Mouse (Mus musculus): ENCODE results near the gene Tarsl2. TPM values are rescaled to one million over a fixed set of nuclear protein-coding genes. Genes with fewer than 3 reads are reported as not detected.

Gene Tarsl2
- total RNA-seq, 1 experiment from 2014 or later, result 26.0 TPM

DNA sequence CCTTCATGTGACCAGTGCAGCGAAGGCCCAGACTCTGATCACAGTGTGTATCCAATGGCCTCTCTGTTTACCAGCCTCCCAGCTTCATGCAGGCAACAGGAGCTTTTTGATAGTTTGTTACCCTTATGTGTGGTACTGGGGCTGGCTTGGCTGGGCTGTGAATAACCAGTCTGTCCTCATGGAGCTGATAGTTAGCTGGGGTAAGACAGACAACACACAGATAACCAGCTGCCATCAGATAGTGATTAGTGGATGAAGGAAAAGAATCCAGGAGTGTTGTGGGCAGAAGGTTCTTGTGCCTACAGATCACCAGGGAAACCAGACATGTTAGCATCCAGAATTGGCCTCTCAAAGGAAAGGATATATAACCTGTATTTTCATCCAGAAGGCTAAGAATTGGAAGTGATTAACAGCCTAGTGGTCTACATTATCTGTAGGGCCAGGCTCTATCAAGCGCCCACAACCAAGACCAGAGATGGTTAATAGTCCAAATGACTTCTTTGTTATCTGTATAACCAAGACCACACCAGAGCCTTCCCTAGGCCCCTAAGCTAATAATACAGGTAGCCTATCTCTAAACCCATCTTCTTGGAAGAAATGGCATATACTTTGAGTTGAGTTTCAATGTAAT is 12.9 kb downstream of the Tarsl2 start:
- DNase-seq, result no peak

DNA sequence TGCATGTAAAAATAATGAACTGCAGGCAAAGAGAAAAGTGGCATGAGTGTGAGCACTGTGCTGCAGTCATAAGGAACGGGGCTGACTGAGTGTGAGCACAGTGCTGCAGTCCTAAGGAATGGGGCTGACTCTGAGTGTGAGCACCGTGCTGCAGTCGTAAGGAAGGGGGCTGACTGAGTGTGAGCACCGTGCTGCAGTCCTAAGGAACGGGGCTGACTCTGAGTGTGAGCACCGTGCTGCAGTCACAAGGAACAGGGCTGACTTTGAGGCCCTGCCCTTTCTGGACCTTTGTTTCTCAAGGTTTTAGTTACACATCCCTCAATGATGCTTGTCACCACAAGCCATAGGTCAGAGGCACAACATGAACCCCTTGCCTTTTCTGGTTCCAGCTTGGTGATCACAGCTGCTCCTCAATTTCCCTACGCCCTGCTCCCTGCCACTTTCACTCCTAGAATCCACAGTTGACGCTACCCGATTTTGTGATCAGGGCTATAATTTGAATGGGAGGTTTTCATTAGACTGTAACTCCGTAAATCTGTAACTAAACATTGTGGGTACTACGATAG is 18.6 kb downstream of the Tarsl2 start:
- no peak for DNase-seq

DNA sequence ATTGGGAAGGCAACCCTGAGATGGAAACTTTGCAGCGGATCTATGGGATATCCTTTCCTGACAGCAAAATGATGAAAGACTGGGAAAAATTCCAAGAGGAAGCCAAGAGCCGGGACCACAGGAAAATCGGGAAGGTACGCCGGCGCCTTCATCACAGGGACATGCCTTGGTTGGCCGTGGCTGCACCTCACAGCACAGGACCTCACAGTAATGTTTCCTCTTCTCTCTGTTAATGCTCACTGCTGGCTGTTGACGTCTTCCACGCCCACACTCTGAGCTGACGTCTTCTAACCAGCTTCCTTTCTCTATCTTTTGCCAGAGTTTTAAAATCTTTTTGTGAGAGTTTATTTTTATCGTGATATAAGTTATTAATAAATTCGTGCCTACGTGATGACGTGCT is 19.2 kb downstream of the Tarsl2 start:
- DNase-seq, result no peak

DNA sequence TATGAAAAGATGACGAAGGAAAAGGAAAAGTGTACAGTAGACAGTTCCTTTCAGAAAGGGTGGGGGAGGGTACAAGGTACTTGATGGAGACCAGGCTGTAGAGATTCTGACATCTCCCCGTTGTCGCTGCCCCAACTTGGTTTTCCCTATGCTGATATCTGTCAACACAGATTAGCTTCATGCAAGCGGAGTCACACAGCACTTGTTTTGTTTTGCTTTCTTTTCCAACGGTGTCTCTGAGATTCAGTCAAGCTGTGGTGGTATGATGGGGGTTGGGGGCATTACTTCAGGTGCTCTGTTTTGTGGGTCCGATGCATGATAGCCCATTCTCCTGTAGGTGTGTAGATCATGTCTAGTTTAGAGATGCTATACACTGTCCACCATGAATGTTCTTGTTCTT is 22.8 kb downstream of the Tarsl2 start:
- DNase-seq, result no peak

DNA sequence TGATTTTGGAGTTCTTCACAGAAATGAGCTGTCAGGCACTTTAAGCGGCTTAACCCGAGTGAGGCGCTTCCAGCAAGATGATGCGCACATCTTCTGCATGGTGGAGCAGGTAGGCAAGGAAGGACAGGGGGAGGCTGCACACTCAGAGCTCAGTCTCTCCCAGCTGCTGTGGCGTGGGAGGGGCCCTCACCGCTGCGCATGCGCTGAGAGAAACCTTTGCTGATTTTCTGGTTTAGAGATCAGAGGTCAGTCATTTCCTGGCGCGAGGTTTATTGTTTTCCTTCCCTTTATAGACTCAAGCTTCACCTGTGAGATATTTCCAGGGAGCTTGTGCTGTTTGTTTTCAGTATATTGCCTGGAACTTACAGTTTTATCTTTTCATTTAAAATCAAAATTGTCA is 33.4 kb downstream of the Tarsl2 start:
- no peak for DNase-seq

DNA sequence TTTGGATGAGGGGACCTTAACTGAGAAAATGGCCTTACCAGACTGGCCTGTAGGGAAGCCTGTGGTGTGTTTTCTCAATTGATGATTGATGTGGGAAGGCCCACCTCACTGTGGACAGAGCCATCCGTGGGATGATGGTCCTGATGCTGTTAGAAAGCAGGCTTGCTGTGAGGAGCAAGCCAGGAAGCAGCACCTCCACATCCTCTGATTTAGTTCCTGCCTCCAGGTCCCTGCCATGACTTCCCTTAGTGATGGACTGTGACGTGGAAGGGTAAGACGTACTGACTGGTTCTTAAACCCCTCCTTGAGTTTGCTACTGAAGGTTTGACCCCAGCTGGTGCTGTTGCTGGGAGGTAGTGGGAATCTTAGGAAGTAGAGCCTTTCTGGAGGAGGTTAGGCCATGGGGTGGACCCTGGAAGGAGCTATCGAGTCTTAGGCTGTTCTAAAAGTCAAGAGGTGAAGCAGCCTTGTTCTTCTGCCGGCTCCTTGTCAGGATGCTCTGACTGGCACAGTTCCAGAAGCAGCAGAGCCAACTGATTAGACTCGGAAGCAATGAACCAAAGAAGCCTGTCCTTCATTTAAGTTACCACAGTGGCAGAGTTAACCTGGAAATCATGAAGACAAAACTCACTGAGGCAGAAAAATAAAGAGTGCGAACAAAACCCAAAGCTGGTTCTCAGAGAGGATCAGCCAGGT is 34.4 kb downstream of the Tarsl2 start:
- no peak for DNase-seq

DNA sequence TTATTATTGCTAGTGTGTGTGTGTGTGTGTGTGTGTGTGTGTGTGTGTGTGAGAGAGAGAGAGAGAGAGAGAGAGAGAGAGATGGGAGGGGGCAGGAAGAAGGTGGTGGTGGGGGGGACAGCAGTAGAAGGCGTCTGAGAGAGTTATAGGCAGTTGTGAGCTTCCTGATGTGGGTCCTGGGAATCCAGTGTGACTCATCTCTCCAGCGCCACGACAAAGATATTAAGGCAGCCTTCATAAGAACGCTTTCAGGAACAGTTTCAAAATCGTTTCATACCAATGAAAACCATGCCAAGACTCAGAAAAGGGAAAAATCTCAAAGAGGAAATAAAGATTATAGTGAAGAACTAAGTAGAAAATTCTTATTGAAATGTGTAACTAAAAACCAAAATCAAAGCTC is 36.5 kb downstream of the Tarsl2 start:
- DNase-seq, result peak; percentile 17

DNA sequence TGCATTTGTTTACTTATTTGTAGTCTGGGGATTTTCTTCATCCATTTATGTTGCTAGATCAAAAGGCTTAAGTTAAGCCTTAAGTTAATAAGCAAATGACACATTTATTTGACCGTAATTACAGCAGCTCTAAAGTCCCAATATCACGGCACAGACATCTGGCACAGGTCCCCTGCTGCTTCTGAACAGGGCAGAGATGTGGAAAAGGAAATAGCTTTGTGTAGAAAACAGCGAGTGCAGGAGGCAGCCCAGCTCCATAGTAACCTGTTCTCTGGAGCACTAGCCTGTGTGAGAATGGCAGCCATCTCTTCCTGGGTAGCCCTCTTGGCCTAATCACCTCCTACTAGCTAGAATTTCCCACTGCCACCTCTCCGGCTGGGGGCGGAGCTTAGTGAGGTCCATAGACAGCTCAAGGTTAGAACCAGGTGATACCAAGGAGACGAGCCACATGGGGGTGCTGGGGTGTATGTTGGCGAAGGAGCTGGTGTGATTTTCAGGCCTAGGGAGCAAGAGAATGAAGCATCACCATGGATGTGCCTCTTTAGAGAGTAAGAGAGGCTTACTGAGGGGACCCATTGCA is 39.6 kb downstream of the Tarsl2 start:
- no peak for DNase-seq

DNA sequence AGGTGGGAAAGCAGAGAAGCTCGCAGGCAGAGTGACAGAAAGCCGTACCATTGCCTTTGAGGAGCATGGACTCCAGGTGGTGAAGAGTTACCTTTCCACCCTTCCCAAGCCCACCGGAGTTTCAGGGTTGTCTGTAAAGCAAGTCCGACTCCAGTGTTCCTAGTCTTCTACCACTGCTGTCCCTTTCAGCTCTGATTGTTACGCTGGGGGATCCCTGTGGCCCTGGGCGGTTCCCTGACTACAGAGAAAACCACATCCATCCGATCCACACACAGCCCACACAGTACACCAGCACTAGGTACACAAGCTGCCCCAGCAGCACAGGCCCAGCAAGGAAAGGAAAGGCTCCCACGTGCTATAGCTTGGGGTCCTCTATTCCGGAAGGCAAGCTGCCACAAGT is 42.0 kb downstream of the Tarsl2 start:
- DNase-seq, result no peak

DNA sequence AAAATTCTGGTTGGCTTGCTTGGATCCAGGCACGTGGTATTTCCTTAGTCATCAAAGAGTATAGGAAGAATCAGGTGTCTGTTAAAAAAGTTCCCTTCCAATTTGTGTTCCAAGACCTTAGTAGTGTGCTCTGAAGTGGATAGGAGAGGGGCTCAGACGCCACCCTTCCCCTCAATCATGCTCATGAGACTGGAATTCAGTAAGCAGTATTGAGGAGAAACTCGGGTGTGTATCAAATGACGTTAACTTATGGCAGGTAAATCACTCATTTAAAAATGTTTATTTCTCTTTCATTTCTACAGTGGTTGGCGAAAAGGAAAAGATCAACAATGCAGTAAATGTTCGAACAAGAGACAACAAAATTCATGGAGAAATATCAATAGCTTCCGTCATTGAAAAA is 46.2 kb downstream of the Tarsl2 start, which contains the start of gene Tm2d3:
Tm2d3 (plus strand) TSS at position 301 of the 400 bp plus-strand sequence.
- DNase-seq, result no peak

DNA sequence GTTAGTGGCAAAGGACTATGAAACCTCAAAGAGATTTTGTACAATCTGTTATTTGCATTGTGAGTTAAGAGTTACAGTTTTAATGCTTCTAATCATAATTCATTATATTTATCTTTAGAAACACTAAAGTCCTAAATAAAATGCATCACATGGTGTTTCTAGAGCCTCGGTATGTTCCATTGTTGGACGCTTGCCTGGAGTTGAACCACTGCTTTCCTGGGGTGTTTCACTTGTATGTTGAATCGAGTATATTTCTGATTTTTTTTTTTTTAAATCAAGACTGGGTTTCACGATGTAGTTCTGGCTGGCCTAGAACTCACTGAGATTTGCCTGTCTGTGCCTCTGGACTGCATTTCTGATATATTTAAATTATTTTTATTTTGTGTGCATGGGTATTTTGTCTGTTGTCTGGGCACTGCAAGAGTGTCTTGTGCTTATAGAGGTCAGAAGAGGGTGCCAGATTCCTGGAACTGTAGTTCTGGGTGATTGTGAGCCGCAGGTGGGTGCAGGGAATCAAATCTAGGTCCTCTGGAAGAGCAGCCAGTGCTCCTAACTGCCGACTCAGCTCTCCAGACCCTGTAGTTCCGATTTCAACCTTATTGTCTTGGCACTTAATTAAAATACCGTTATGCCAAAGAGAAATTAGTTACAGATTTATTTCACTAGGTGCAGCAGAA is 47.4 kb downstream of the Tarsl2 start:
- DNase-seq, result no peak

DNA sequence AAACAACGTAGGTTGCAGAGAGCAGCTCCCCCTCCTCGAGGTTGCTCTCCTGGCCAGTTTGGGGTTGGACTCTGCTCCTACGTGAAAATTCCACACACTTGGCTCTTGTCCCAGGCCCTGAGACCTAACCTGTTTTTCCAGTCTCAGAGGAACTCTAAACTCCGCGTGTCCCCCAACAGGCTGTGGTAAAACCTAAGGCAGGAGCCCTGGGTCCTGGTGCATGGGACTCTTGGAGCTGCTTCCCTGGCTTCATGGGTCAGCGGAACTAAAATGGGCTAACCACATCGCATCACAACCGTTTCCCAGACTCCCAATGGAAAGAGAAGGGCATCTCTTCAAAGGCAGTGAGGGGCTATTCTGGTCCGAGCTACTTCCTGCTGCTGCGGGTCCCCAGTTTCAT is 48.2 kb downstream of the Tarsl2 start:
- no peak for DNase-seq

DNA sequence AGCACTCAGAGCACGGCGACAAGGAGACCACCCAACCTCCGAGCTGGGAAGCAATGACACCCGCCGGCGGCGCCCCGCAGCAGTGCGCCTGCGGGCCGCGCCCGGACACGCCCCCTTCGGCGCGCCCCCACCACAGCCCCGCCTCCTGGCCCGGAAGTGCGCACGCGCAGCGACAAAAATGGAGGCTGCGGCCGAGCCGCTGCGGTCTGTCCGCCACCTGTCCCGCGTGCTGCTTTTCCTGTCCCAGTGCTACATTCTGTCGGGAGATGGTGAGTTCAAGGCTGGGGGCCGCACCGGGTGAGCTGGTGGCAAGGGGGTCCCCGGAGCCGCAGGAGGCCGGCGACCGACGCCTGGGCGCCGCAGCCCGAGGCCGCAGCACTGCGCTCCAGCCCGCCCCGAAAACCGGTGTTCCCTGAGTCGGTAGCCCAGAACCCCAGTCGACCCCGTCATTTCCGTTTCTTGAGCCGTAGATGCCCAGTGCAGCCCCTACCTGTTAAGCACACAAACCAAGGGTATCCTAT is 48.7 kb downstream of the Tarsl2 start:
- peak; percentile 93 for DNase-seq

DNA sequence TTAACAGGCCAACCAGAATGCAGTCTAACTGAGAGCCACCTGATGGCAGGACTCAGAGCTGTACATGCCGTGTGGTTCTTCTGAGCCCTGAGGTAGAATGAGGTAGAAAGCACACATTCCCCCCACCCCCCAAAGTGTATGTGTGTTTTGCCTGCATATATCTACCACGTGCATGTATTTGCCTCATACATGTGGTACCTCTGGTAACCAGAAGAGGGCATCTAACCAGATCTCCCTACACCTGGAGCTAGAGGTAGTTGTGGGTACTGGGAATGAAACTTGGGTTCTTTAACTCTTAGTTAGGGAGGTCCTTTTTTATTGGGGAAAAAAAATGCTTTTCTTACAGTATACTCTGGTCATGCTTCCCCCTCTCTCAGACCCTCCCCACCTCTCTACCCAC is 51.8 kb downstream of the Tarsl2 start:
- no peak for DNase-seq

DNA sequence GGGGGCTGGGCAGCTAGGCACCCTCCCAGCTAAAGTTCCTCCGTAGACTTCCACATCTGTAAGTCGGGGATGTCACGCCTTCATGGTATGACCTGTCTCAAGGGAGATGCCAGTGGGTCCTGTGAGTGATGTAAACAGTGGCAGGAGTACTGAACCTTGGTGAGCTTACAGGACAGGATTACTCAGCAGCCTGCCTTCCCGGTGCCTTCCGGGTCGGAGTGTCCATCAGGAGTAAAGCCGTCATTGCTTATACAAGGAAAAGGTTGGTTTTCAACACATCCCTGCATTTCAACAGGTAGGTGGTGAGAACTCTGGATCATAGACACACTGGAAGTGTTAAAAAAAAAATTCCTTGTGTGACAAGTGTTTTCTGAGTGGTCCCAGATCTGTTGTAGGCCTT is 57.4 kb downstream of the Tarsl2 start:
- DNase-seq, result no peak

DNA sequence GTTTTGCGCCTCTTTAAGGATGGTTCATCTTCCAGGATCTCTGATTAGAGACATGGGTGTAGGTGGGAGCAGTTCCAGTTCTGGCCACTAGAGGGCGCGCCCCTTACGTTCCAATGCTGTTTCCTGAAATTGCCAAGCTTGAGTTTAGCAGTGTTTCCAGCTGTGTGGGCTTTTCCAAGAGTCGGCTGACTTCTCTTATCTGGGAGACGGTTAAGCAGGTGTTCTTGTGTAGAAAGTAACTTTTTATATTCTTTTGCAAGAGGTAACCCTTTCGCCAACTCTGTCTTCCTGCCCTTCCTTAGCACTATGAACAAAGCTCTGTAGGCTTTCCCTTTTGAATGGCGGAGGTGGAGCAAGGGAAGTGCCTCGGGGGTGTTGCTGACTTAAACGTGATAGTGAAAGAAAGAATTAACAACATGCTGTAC is 60.1 kb downstream of the Tarsl2 start:
- peak; percentile 86 for DNase-seq

DNA sequence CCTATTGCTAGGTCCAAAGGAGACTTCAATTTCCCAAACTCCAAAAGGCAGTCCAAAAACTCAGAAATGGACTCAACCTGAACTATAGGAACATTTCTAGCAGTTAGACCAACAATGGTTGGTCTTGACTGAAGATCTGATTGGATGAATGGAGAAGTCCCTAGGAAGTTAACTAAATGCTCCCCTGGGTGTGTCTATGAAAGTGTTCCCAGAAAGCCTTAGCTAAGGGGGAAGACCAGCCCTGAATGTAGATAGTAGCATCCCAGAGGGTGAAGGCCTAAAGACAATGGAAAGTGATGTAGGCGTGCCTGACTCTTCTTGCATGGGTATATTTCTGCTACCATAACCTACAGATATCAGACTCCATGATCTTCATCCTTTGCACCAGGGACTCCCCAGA is 63.8 kb downstream of the Tarsl2 start:
- no peak for DNase-seq

DNA sequence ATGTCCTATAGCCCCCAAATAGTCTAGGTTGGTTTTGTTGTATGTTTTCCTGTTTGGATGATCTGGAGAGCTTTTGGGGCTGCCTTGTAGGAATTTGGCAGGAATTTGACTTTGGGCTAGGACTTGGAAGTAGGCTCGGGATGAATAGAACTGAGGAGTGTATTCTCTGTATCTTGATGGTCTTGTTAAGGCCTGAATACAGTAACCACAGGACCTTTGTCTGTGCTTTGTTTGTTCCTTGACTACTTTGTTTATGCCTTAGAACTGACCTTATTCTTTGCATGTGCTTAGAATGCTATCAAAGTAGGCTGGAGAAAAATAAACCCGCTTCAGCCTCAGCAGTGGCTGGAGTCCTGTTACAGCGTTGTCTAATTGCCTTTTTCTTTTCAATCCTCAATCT is 65.6 kb downstream of the Tarsl2 start:
- DNase-seq, result no peak

DNA sequence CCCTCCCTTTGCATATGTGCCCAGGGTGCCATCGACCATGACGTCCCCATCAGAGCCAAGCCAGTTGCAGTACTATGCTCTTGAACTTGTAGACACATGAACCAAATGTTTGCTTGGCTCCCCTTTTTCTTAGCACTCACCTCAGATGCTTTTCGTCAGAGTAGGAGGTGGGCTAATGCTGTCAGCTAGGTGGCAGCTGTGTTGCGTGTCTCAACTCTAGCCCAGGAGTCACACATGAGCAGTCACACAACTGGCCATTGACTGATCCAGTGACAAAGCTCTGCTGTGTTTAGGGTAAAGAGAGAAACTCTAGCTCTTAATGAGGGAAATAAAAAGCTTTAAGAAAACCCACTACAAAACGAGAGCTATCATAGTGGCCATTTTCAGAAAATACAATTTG is 69.1 kb downstream of the Tarsl2 start:
- DNase-seq, result no peak

DNA sequence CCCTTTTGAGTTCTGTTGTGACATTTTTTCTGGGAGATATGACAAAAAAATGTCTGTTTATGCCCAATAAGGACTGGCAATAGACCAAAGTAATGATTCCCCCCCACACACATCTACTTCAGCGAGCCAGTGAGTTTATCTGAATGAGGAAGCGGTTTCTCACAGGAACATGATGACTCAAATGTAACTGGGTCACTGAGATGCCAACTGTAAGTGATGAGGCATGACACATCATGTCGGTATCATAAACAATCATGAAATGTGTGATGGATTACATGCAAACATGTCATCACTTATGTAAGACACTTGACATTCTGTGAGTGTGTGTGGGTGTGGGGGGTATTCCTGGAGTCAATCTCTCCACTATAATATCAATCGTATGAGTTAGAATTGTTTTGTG is 69.6 kb downstream of the Tarsl2 start:
- DNase-seq, result peak; percentile 15

DNA sequence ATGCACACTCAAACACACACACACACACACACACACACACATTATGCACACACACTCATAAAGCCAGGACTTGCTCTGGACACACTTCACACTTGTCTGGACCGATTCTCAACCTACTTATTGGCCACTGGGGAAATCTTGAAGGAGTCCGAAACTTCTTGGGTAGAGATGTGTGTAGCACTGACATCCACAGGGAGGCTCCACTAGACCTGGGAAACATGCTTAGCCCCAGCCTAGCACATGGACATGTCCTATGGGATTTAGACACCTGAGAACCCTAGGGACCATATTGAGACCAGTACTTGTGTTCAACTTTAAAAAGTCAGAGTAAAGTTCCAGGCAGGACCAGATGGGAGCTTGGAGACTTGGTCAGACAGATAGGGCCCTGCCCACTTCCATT is 89.3 kb downstream of the Tarsl2 start:
- DNase-seq, result peak; percentile 24

DNA sequence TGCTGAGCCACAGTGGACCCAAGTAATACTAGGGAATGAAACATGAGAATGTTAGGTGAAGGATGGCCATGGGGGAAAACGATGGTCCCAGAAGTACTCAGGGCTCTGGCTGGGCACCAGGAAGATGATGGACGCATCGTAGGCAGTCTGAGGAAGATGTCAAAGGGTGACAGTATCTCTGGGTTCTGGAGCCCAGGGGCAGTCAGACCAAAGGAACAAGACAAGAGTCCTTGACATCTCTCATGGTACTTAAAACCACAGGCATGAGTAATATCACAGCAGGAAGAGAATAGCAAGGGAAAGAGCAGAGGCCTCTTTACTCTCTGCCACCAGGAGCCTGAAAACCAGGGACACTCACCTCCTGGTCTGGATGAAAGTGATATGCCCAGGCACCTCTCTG is 90.6 kb downstream of the Tarsl2 start:
- peak; percentile 29 for DNase-seq

Measured in adrenal gland, postnatal 14 days (tissue).